Mouse (Mus musculus): ENCODE results near the gene Foxn1.

The Foxn1 gene

GRCm38 (mm10) chr11:78327634-78328511 is 58.5 kb downstream of the Foxn1 start, which contains the start of gene Pigs:
Pigs (plus strand) TSS chr11:78328415.
- peak; percentile 94 for DNase-seq (ENCODE audit: low spot score)

GRCm38 (mm10) chr11:78327215-78327614 is 59.1 kb downstream of the Foxn1 start:
- DNase-seq (ENCODE audit: low spot score) = no peak

GRCm38 (mm10) chr11:78324965-78325364 is 61.4 kb downstream of the Foxn1 start:
- DNase-seq (ENCODE audit: low spot score) = no peak

GRCm38 (mm10) chr11:78324000-78324785 is 62.2 kb downstream of the Foxn1 start:
- DNase-seq (ENCODE audit: low spot score) = no peak

- DNase-seq (ENCODE audit: low spot score) = peak; percentile 68
Observed at GRCm38 (mm10) chr11:78322860-78323259, 63.5 kb downstream of the Foxn1 start, which contains the start of gene Aldoc. Aldoc (plus strand) TSS chr11:78322968.

GRCm38 (mm10) chr11:78322076-78322831 is 64.1 kb downstream of the Foxn1 start:
- DNase-seq (ENCODE audit: low spot score) = no peak

GRCm38 (mm10) chr11:78318411-78318810 is 67.9 kb downstream of the Foxn1 start:
- DNase-seq (ENCODE audit: low spot score) = no peak

GRCm38 (mm10) chr11:78313662-78314061 is 72.7 kb downstream of the Foxn1 start:
- no peak for DNase-seq (ENCODE audit: low spot score)

- DNase-seq (ENCODE audit: low spot score) = no peak
Observed at GRCm38 (mm10) chr11:78310861-78311511, 75.4 kb downstream of the Foxn1 start.
